9 mouse cellular contexts compared by ENCODE assay signal in the genomic region with DNA sequence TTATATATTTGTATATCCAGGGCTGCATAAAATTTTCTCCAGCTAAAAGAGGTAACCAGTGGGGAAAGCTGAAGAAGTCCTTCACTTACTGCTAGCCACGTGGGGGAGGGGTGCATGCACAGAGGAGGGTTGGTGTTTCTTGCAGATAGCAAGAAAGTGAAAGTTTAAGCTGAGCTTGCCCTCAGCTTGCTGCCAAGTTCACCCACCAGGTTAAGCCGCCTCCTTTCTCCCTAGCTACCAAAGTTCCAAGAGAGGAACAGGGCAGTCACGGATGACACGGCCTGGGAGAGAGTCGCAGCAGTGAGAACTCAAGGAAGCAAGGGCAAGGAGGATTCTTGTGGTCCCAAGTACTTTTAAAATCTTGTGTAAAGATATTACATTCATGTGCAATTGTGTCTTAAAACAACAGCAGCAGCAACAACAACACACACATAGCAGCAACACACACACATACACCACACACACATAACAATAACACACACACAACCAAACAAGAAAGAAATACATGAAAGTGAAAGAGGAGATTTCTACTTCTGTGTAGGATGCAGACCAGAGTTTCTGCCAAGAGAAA. TPM values are rescaled to one million over a fixed set of nuclear protein-coding genes. Genes with fewer than 3 reads are reported as not detected.
DNase-seq lines count a peak whose midpoint lies in the region; ATAC-seq and TF ChIP-seq lines count a peak whose summit lies in the region.
"Had no signal": no experiment of that assay in that cellular context is flagged by ENCODE, and none has a peak within 500 bp of the region (broad histone marks: within the 10 kb centered on the region; RNA-seq: fewer than 3 reads in every experiment).

No protein-coding gene starts in this region.

- ATAC-seq in heart, embryonic 11.5 days (replicated peaks; ENCODE audit: insufficient number of reproducible peaks, low FRiP score, low TSS enrichment): no peak
- ATAC-seq in embryonic facial prominence, embryonic 13.5 days (ENCODE audit: insufficient number of reproducible peaks, insufficient read depth, low FRiP score, low TSS enrichment, low read depth): no peak
- ATAC-seq in kidney, postnatal 0 days (replicated peaks; ENCODE audit: low FRiP score, low read depth): peak; percentile 27; the same call in 1 of the 2 replicates
- ATAC-seq in megakaryocyte-erythroid progenitor cell, adult 5-6 weeks (replicated peaks; ENCODE audit: low FRiP score, low TSS enrichment, poor library complexity, severe bottlenecking): peak; percentile 57
- ATAC-seq: Patski had no signal

- H3K4me3 ChIP-seq in heart, embryonic 11.5 days (ENCODE audit: low read depth, low read length): no peak overlapping the region
- H3K4me3 ChIP-seq in embryonic facial prominence, embryonic 13.5 days: no peak overlapping the region
- H3K4me3 ChIP-seq in kidney, postnatal 0 days (replicated peaks; ENCODE audit: low read depth, low read length): no peak overlapping the region

- peak overlapping the region; percentile 9; the same call in 1 of the 2 replicates for H3K4me2 ChIP-seq in heart, embryonic 11.5 days
- H3K4me2 ChIP-seq in embryonic facial prominence, embryonic 13.5 days: peak overlapping the region; percentile 49
- H3K4me2 ChIP-seq in kidney, postnatal 0 days (ENCODE audit: low read length): peak overlapping the region; percentile 46

- peaks cover 15% of the 10 kb centered on the region for H3K4me1 ChIP-seq in heart, embryonic 11.5 days (ENCODE audit: control insufficient read depth, insufficient read depth, low read length)
- H3K4me1 ChIP-seq in embryonic facial prominence, embryonic 13.5 days: peaks cover 30% of the 10 kb centered on the region
- H3K4me1 ChIP-seq in kidney, postnatal 0 days (replicated peaks; ENCODE audit: insufficient read depth, low read length): peaks cover 20% of the 10 kb centered on the region

- H3K36me3 ChIP-seq in heart, embryonic 11.5 days (ENCODE audit: control insufficient read depth, insufficient read depth, low read length): no peaks in the 10 kb centered on the region
- no peaks in the 10 kb centered on the region for H3K36me3 ChIP-seq in embryonic facial prominence, embryonic 13.5 days
- no peaks in the 10 kb centered on the region for H3K36me3 ChIP-seq in kidney, postnatal 0 days (ENCODE audit: insufficient read depth, low read length)

- intact Hi-C loops in heart, postnatal 10 days (cut with DNase I): no loop called here

- no peak overlapping the region for H3K27ac ChIP-seq in heart, embryonic 11.5 days (ENCODE audit: low read depth, low read length)
- H3K27ac ChIP-seq in embryonic facial prominence, embryonic 13.5 days: peak overlapping the region; percentile 88
- H3K27ac ChIP-seq in kidney, postnatal 0 days: peak overlapping the region; percentile 92

- H3K9ac ChIP-seq in heart, embryonic 11.5 days (ENCODE audit: low read depth, low read length): no peak overlapping the region
- 0 out of 2 replicates have a peak overlapping the region, but pooled peaks have one; percentile 23 for H3K9ac ChIP-seq in embryonic facial prominence, embryonic 13.5 days
- H3K9ac ChIP-seq in kidney, postnatal 0 days (ENCODE audit: low read depth, low read length): peak overlapping the region; percentile 29

- DNase-seq in heart, postnatal 10 days: no peak
- peak; percentile 57 for DNase-seq in kidney, postnatal 0 days (ENCODE audit: low spot score)
- no peak for DNase-seq in left cerebral cortex, adult 18-20 months (ENCODE audit: low spot score in 2 of 2)
- no peak for DNase-seq in cerebellum, adult 11-12 months
- no peak for DNase-seq in frontal cortex, postnatal 10 days (ENCODE audit: low spot score in 2 of 2)

- no peak for TF ChIP-seq CTCF in kidney, postnatal 0 days (IDR thresholded peaks at IDR 0.05; ENCODE audit: low read depth)

- H3K9me3 ChIP-seq in heart, embryonic 11.5 days (replicated peaks; ENCODE audit: control insufficient read depth, low read length): no peaks in the 10 kb centered on the region
- no peaks in the 10 kb centered on the region for H3K9me3 ChIP-seq in embryonic facial prominence, embryonic 13.5 days
- no peaks in the 10 kb centered on the region for H3K9me3 ChIP-seq in kidney, postnatal 0 days (replicated peaks; ENCODE audit: low read length)

- 60% methylated on average over 5 of the region's 5 CpGs for WGBS in heart, embryonic 11.5 days (ENCODE audit: insufficient replicate concordance)
- WGBS in embryonic facial prominence, embryonic 13.5 days: 44% methylated on average over 5 of the region's 5 CpGs
- WGBS in kidney, postnatal 0 days: 27% methylated on average over 5 of the region's 5 CpGs

- no peaks in the 10 kb centered on the region for H3K27me3 ChIP-seq in heart, embryonic 11.5 days (ENCODE audit: control insufficient read depth, insufficient read depth, low read length)
- no peaks in the 10 kb centered on the region for H3K27me3 ChIP-seq in embryonic facial prominence, embryonic 13.5 days
- H3K27me3 ChIP-seq in kidney, postnatal 0 days (ENCODE audit: insufficient read depth, low read length): no peaks in the 10 kb centered on the region
- H3K27me3 ChIP-seq: Patski had no signal

RNA-seq across cellular contexts. Expression of gene Klf3, which starts 57.8 kb away (rescaled TPM):
- polyA plus RNA-seq in heart, embryonic 11.5 days (2014; fragmentation: Nextera tagmentation; extraction: Ambion mirVana): 47.3 and 58.9 TPM in 2 replicates
- total RNA-seq in heart, postnatal 10 days (2021): 10 to 100 TPM; 78.9 to 81.0 TPM
- 58.2 and 58.3 TPM in 2 replicates for polyA plus RNA-seq in embryonic facial prominence, embryonic 13.5 days (2015; fragmentation: Nextera tagmentation; extraction: Ambion mirVana)
- 60.6 and 65.6 TPM in 2 replicates for polyA plus RNA-seq in kidney, postnatal 0 days (2015; fragmentation: Nextera tagmentation; extraction: Ambion mirVana)
- total RNA-seq in megakaryocyte-erythroid progenitor cell, adult 5-6 weeks (2014; fragmentation: Nextera tagmentation): 101 and 120 TPM in 2 replicates
- 34.4 and 37.4 TPM in 2 replicates for total RNA-seq in megakaryocyte-erythroid progenitor cell, adult 5-6 weeks (2017)
- 10 to 100 TPM; 32.0 to 33.4 TPM for total RNA-seq in left cerebral cortex, adult 18-20 months (2021)

Comparison
In these comparisons a context has a peak if more than half of its experiments do, and no peak if none do; other contexts are left out.
1. ATAC-seq: peak in kidney, postnatal 0 days (single experiment) and megakaryocyte-erythroid progenitor cell, adult 5-6 weeks (single experiment); none in heart, embryonic 11.5 days (single experiment) and embryonic facial prominence, embryonic 13.5 days (single experiment).
2. Peak in every context shown above with its lines, with median percentiles within 50 percentile points of each other: H3K4me2 ChIP-seq.